Mouse (Mus musculus): ENCODE results near the gene Ino80e.

- TF ChIP-seq CTCF (IDR thresholded peaks at IDR 0.05; ENCODE audit: low read depth) (no peak), EP300 (IDR thresholded peaks at IDR 0.05; ENCODE audit: low read depth) (no peak)
Observed at GRCm38 (mm10) chr7:126825403-126825802, 36.8 kb downstream of the Ino80e start.

Data from liver, embryonic 14.5 days (tissue).